Mouse (Mus musculus) heart, embryonic 13.5 days (tissue): ENCODE measurements at regions not wholly inside any gene's neighbourhood (a gene's known extent, or its start where the extent isn't known, plus 50 kb on each side); places are given as distances from the start of the nearest gene placed in this dataset.

Experiments
- ATAC-seq: fragments of 200-750 bp; cut with Nextera tagmentation; 2 replicates; pipeline ENCODE4 v1.8.0; 2017; ENCODE audit warnings: moderate TSS enrichment; ENCODE audit not compliant: insufficient number of reproducible peaks, low FRiP score, low TSS enrichment; ENCODE audit errors: extremely low read depth
- H3K27ac ChIP-seq: fragments of 300-500 bp; sonication (generic); replicated peaks from 2 replicates; pipeline ENCODE4 v1.5.1; 2015; ENCODE audit warnings: moderate library complexity, mild to moderate bottlenecking, inconsistent platforms
- H3K27me3 ChIP-seq: fragments of 300-500 bp; sonication (generic); replicated peaks from 2 replicates; pipeline ENCODE4 v1.6.1; 2015; ENCODE audit warnings: mild to moderate bottlenecking, inconsistent platforms
- H3K36me3 ChIP-seq: fragments of 300-500 bp; sonication (generic); 2 replicates; pipeline ENCODE4 v1.6.1; 2015; ENCODE audit warnings: mild to moderate bottlenecking, inconsistent platforms
- H3K4me1 ChIP-seq: fragments of 300-500 bp; sonication (generic); 2 replicates; pipeline ENCODE4 v1.6.1; 2015; ENCODE audit warnings: inconsistent platforms
- H3K4me2 ChIP-seq: fragments of 300-500 bp; sonication (generic); 2 replicates; pipeline ENCODE4 v1.6.1; 2015; ENCODE audit warnings: inconsistent platforms, mild to moderate bottlenecking, moderate library complexity
- H3K4me3 ChIP-seq: fragments of 300-500 bp; sonication (generic); 2 replicates; pipeline ENCODE4 v1.5.1; 2015; ENCODE audit warnings: moderate library complexity, mild to moderate bottlenecking, inconsistent platforms
- H3K9ac ChIP-seq: fragments of 300-500 bp; sonication (generic); 2 replicates; pipeline ENCODE4 v1.6.1; 2015; ENCODE audit warnings: inconsistent platforms, mild to moderate bottlenecking, moderate library complexity
- H3K9me3 ChIP-seq: fragments of 300-500 bp; sonication (generic); 2 replicates; pipeline ENCODE4 v1.6.1; 2016; ENCODE audit warnings: inconsistent platforms
- WGBS: fragments of 180-500 bp; shearing (Covaris S2); methylation state at CpG from one replicate; pipeline ENCODE4 v1.1.7; 2015; ENCODE audit warnings: mixed read lengths; 5-methylcytosine and 5-hydroxymethylcytosine counted together

DNA sequence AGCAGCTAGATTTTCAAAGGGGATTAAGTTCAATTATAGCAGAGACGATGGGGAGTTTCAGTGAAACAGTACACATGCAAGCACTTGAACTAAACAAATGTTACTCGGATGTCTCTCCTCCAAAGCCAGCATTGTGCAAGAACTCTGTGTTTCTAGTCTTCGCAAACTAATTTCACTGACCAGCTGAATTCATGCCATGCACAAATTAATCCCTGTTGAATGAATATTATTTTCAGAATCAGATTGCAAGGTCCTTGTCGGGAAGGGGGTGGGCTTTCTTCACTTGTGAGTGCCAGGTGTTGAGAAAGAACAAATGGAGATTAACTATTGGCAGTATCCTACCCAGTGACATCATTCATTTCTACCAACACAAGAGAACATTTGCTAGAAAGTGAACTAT, 514.6 kb upstream of the Nr5a2 start:
- Histone ChIP-seq H3K27ac (no peak overlapping the region), H3K36me3 (no peaks in the 10 kb centered on the region), H3K9ac (no peak overlapping the region), H3K4me1 (no peaks in the 10 kb centered on the region), H3K9me3 (no peaks in the 10 kb centered on the region), H3K4me3 (no peak overlapping the region), H3K4me2 (no peak overlapping the region), H3K27me3 (no peaks in the 10 kb centered on the region)
- no peak for ATAC-seq
- WGBS, result 72% methylated on average over 4 of the region's 4 CpGs

DNA sequence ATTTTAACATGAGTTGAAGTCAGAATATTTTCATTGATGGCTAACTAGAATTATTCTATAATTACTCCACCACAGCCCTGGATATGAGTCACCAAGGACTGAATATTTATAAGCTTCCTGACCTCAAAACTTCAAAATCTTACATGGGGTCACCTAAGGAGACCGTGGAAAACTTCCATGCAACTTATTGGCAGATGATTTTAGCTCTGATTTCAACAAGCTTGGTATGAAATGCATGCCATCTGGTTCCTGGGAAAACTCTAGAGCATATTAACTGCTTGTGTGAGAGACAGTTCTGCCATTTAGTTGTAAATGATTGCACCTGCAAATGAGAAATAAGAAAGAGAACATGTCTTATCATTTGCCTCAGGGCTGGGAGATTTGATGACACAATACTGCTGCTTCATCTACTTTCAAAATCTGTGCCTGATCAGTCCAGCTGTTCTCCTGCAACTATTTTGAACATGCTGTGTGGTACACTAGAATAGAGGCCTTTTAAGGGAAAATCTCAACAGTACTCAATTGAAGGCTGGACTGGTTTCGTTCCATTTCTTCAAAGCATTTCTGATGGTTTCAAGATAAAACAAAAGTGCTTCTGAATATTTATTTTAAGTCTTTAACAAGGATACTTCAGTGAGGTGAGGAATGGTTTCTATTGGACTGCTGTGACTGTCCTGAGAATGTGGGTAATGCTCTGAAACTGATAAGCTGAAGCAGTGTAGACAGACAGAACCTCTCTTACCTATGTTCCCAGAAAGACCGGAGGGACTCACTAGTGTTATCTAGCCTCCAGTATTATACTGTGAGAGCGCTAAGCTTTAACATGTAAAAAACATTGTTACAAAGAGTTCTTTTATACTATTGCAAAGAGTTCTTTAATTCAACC, 513.8 kb upstream of the Nr5a2 start:
- H3K36me3 ChIP-seq, result no peaks in the 10 kb centered on the region
- H3K4me1 ChIP-seq, result no peaks in the 10 kb centered on the region
- no peak overlapping the region for H3K4me2 ChIP-seq
- no peak for ATAC-seq
- H3K27me3 ChIP-seq, result no peaks in the 10 kb centered on the region
- H3K9me3 ChIP-seq, result no peaks in the 10 kb centered on the region
- H3K4me3 ChIP-seq, result no peak overlapping the region
- whole genome bisulfite sequencing, result 66% methylated on average over 4 of the region's 4 CpGs
- no peak overlapping the region for H3K27ac ChIP-seq
- no peak overlapping the region for H3K9ac ChIP-seq

DNA sequence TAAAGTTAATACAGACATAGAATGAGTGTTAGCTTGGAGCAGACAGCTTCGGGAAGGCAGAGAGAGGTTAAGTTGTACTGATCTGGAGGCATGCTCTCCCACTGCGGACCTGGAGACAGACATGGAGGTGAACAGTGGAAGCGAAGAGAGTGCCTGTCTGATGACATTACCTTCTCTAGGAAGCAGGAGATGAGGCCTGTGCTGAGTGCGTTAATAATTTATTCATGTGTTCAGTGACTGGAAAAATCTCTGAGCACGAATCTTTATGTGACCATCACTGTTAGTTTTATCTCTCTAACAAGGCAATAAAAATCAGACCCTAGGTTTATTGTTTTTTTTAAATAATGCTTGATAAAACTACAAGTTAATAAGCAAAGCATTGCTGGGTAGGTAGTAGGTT, 504.7 kb upstream of the Nr5a2 start:
- Histone ChIP-seq H3K9me3 (no peaks in the 10 kb centered on the region), H3K4me2 (no peak overlapping the region), H3K4me3 (no peak overlapping the region), H3K27ac (no peak overlapping the region), H3K36me3 (no peaks in the 10 kb centered on the region), H3K9ac (no peak overlapping the region), H3K4me1 (no peaks in the 10 kb centered on the region), H3K27me3 (no peaks in the 10 kb centered on the region)
- no peak for ATAC-seq
- 81% methylated on average over 5 of the region's 5 CpGs for WGBS

DNA sequence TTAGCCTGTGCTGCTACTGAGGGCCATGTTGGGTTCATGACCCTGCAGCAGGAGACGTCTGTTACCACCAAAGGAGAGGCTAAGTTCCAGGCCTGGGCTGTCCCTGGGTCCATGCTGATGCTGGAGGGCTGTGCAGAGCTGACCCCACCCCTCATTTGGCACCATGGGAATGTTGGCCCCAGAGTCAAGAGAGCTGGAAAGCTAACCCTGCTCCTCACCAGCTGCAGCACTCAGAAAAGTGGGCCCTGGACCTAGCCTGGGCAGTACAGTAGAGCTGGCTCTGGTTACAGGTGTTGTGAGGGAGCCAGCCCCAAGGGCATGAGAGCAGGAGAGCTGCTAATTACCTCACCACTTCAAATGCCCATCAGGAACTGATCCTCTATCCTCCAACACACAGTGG, 500.9 kb upstream of the Nr5a2 start:
- Histone ChIP-seq H3K4me3 (no peak overlapping the region), H3K9me3 (no peaks in the 10 kb centered on the region), H3K36me3 (no peaks in the 10 kb centered on the region), H3K4me1 (no peaks in the 10 kb centered on the region), H3K4me2 (no peak overlapping the region), H3K9ac (no peak overlapping the region), H3K27ac (no peak overlapping the region), H3K27me3 (no peaks in the 10 kb centered on the region)
- WGBS, result 58% methylated on average over 1 of the region's 1 CpGs
- ATAC-seq, result no peak

DNA sequence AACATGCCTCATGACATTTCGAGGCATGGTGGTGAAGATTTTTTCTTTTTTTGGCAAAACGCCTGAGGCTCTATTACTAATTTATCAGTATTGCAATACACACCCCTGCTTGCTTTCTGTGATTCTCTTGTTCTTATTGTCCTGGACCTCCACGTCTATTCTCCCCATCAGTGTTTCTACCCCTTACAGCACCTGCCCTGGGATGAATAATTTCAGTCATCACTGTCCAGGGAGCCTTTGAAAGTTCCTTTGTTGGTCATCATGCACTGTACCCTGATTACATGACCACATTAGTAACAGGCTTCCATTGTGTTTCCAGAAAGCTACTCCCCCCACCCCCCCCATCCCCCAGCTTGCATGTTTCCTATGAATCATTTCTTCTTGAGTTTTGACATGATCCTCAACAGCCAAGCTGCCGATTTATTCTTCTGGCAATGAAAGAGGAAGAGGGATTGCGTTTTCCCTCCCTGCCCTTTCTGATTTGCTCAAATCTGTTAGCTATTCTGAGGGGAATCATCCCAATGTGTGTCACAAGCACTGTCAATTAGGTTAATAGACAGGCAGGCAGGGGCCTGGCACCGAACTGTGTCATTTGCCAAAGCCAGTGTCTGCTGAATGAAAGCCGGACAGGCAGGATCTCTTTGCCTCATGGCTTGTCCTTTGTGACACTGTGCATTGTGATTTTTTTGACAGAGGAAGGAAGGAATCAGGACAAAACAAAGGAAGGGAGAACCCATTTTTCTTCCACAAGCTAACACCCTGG, 493.4 kb upstream of the Nr5a2 start:
- Histone ChIP-seq H3K4me3 (no peak overlapping the region), H3K36me3 (no peaks in the 10 kb centered on the region), H3K27ac (no peak overlapping the region), H3K9ac (no peak overlapping the region), H3K9me3 (no peaks in the 10 kb centered on the region), H3K27me3 (no peaks in the 10 kb centered on the region), H3K4me2 (no peak overlapping the region), H3K4me1 (no peaks in the 10 kb centered on the region)
- WGBS, result 60% methylated on average over 7 of the region's 7 CpGs
- no peak for ATAC-seq

DNA sequence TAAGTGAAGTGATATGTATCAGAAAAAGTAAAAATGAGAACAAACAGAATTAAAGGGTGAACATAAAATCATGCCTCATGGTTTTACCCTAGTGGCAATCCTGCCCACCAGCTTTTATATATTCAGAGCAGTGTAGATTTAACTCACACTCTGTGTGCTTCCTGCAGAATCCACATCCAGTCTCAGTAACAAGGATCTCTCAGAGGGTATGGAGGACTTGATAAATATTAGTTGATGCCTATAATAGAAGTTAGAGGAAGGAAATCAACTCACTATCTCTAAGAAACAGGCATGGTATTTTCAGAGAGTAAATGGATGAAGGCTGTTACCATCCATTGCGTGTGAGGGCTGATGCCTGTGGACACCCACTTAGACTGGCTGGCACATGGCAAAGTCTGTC, 492.5 kb upstream of the Nr5a2 start:
- Histone ChIP-seq H3K4me1 (no peaks in the 10 kb centered on the region), H3K27ac (no peak overlapping the region), H3K27me3 (no peaks in the 10 kb centered on the region), H3K9me3 (no peaks in the 10 kb centered on the region), H3K4me3 (no peak overlapping the region), H3K36me3 (no peaks in the 10 kb centered on the region), H3K4me2 (no peak overlapping the region), H3K9ac (no peak overlapping the region)
- ATAC-seq, result no peak
- 66% methylated on average over 1 of the region's 1 CpGs for WGBS

DNA sequence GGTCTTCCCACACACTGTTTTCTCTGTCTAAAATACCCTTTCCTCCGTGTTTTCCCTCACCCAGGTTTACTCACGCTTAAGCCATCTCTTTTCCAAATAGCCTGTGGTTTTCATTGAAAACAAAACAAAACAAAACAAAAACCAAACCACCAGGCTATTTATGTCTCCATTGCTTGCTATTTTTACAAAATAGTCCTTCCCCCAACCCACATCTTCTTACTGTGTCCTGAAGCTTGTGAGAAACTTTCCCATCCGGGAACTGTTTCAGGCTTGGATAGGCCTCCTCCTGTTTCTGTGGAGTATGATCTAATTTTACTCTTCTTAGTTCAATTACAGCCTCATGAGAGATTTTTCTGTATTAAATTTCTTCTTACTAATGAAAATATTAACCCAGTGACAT, 486.2 kb upstream of the Nr5a2 start:
- WGBS, result 63% methylated on average over 3 of the region's 3 CpGs
- ATAC-seq, result no peak

DNA sequence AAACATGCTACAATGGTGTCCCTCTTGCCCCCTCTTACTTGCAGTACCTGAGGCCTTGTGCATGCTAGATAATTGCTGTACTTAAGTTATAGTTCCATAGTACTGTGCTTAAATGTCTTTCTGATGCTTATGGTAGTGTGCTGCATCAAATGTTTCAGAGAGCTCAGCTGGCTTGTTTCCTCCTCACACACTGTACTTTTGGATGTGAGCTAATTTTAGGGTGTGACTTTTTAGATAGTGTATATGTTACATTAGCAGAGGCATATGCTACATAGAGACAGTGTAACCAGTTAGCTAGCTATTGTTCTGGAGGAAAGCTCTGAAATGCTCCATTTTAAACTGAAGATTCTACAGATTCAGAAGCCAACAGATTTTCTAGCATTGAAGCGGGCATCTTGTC, 467.9 kb upstream of the Nr5a2 start:
- no peak overlapping the region for H3K9ac ChIP-seq
- 94% methylated on average over 1 of the region's 1 CpGs for WGBS
- H3K4me1 ChIP-seq, result 0 out of 2 replicates have a peak, but pooled peaks cover 7% of the 10 kb centered on the region
- no peak overlapping the region for H3K4me2 ChIP-seq
- ATAC-seq, result no peak
- no peaks in the 10 kb centered on the region for H3K27me3 ChIP-seq
- H3K4me3 ChIP-seq, result no peak overlapping the region
- 0 out of 2 replicates have a peak overlapping the region, but pooled peaks have one; percentile 6 for H3K27ac ChIP-seq
- no peaks in the 10 kb centered on the region for H3K36me3 ChIP-seq
- H3K9me3 ChIP-seq, result no peaks in the 10 kb centered on the region

More for the DNA sequence above, 486.2 kb upstream of the Nr5a2 start:
- no peaks in the 10 kb centered on the region for H3K36me3 ChIP-seq
- no peak overlapping the region for H3K4me2 ChIP-seq
- no peak overlapping the region for H3K4me3 ChIP-seq
- no peaks in the 10 kb centered on the region for H3K4me1 ChIP-seq
- no peak overlapping the region for H3K9ac ChIP-seq
- no peaks in the 10 kb centered on the region for H3K27me3 ChIP-seq
- H3K27ac ChIP-seq, result no peak overlapping the region
- no peaks in the 10 kb centered on the region for H3K9me3 ChIP-seq

DNA sequence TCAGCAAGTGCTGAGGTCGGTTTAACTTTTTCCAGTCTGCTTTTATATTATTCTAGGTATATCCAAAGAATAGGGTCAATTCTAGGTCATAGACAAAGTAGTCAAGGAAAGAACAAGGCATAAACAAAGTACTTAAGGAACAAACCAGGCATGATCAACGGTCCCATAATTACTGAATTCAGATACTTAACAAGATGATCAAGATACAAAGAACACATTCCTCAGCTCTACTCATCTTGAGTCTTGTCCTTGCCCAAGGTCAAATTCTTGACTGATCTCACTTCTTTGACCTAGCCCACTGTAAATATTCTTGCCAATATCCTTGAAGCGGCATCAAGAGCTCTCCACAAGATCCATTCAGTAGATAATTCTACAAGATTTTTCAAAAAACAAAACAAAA, 458.1 kb upstream of the Nr5a2 start:
- no peak for ATAC-seq
- Histone ChIP-seq H3K27ac (no peak overlapping the region), H3K4me3 (no peak overlapping the region), H3K4me2 (no peak overlapping the region), H3K4me1 (no peaks in the 10 kb centered on the region), H3K9ac (no peak overlapping the region), H3K36me3 (no peaks in the 10 kb centered on the region), H3K27me3 (no peaks in the 10 kb centered on the region), H3K9me3 (no peaks in the 10 kb centered on the region)
- WGBS, result 72% methylated on average over 3 of the region's 3 CpGs

DNA sequence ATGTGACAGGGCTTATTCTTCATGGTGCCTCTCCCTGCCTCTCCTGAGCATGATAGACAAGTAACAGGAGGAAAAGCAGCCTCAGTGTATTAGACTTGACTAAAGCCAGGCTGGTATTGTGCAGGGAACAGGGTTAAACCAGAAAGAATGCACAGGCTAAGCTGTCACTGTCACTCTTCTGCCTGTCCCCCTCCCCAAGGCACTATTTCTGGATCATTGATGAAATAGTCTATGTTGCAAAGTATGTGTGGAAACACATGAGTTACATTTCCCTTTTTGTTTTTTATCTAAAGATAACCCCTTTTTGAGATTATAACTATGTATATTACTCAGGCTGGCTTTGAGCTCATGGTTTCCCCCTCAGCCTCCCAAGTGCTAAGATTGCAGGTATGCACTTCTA, 436.5 kb upstream of the Nr5a2 start:
- no peak overlapping the region for H3K9ac ChIP-seq
- H3K36me3 ChIP-seq, result no peaks in the 10 kb centered on the region
- no peak for ATAC-seq
- H3K27me3 ChIP-seq, result no peaks in the 10 kb centered on the region
- peaks cover 4% of the 10 kb centered on the region; the same call in 1 of the 2 replicates for H3K4me1 ChIP-seq
- H3K4me2 ChIP-seq, result no peak overlapping the region
- no peaks in the 10 kb centered on the region for H3K9me3 ChIP-seq
- no peak overlapping the region for H3K4me3 ChIP-seq
- no peak overlapping the region for H3K27ac ChIP-seq

DNA sequence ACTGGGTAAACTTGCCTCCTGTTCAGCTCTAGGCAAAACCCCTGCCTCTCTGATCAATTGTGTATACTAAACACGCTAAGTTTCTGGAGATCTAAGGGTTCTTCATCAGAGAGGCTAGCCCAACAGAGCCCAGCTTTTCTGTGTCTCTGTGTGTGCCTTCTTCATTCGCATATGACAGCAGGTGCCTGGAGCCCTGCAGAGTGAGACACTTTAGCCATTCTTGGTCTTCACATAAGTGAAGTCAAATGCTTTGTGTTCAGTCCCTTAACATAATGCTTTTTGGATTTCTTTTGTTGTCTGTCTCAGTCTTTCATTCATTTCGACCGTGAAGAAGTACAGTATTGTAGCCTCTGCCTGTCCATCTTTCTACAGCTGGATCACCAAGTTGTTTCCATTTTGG, 427.3 kb upstream of the Nr5a2 start:
- H3K9me3 ChIP-seq, result no peaks in the 10 kb centered on the region
- 71% methylated on average over 4 of the region's 4 CpGs for WGBS
- no peak for ATAC-seq

More for the DNA sequence above, 427.3 kb upstream of the Nr5a2 start:
- Histone ChIP-seq H3K27me3 (no peaks in the 10 kb centered on the region), H3K36me3 (no peaks in the 10 kb centered on the region), H3K4me3 (no peak overlapping the region), H3K4me1 (no peaks in the 10 kb centered on the region), H3K27ac (no peak overlapping the region), H3K9ac (no peak overlapping the region), H3K4me2 (no peak overlapping the region)
